Mouse (Mus musculus): ENCODE results near the gene Klhl32.

DNA sequence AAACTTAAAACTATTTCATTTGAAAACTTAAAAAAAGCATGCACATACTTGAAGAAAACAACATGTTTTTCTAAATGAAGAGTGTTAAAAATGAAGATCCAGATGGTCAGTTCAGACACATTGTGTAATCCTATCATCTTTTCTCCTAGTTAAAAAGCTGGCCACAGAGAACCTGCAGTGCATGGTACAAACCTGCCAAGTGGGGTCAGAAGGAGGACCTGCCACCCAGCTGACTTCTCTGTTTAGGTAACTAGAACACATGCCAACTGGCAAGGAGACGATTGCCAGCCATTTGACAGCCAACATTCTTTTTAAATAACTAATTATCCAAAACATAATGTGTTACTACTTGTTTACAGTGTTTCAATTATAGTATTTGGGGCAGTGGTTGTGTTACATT lies 252.3 kb downstream of the Klhl32 start:
- TF ChIP-seq CTCF (IDR thresholded peaks at IDR 0.05; ENCODE audit: extremely low read depth, insufficient read depth, insufficient read length, insufficient replicate concordance) (no peak), POLR2A (IDR thresholded peaks at IDR 0.05; ENCODE audit: low read depth, low read length) (no peak)

Measured in spleen, adult 2 months (tissue).